Mouse (Mus musculus) cerebellum, adult 11-12 months (tissue): ENCODE data around the gene Ppp1r9a.

Experiments used
- DNase-seq: peaks from one replicate; pipeline ENCODE4 v3.0.0; 2022

Gene Ppp1r9a

GRCm38 (mm10) chr6:5010553-5011416 lies 108.1 kb downstream of the Ppp1r9a start:
- no peak for DNase-seq

GRCm38 (mm10) chr6:5012794-5013193 lies 110.1 kb downstream of the Ppp1r9a start:
- DNase-seq = no peak

- no peak for DNase-seq
These were observed 111.8 kb downstream of the Ppp1r9a start for GRCm38 (mm10) chr6:5014567-5014966.

GRCm38 (mm10) chr6:5015173-5015572 lies 112.5 kb downstream of the Ppp1r9a start:
- no peak for DNase-seq

GRCm38 (mm10) chr6:5017945-5018511 lies 115.3 kb downstream of the Ppp1r9a start:
- no peak for DNase-seq

- DNase-seq = no peak
These were observed 116.5 kb downstream of the Ppp1r9a start for GRCm38 (mm10) chr6:5019208-5019607.

- DNase-seq = no peak
These were observed 117.3 kb downstream of the Ppp1r9a start for GRCm38 (mm10) chr6:5019969-5020368.

GRCm38 (mm10) chr6:5020510-5020909 lies 117.8 kb downstream of the Ppp1r9a start:
- no peak for DNase-seq

- DNase-seq = no peak
These were observed 120.0 kb downstream of the Ppp1r9a start for GRCm38 (mm10) chr6:5022677-5023076.

- no peak for DNase-seq
These were observed 122.2 kb downstream of the Ppp1r9a start for GRCm38 (mm10) chr6:5024893-5025292.

GRCm38 (mm10) chr6:5026772-5027171 lies 124.1 kb downstream of the Ppp1r9a start:
- DNase-seq = no peak

GRCm38 (mm10) chr6:5027213-5027612 lies 124.5 kb downstream of the Ppp1r9a start:
- DNase-seq = no peak

- no peak for DNase-seq
These were observed 125.1 kb downstream of the Ppp1r9a start for GRCm38 (mm10) chr6:5027801-5028200.

GRCm38 (mm10) chr6:5029205-5029927 lies 126.6 kb downstream of the Ppp1r9a start:
- no peak for DNase-seq

- DNase-seq = no peak
These were observed 127.2 kb downstream of the Ppp1r9a start for GRCm38 (mm10) chr6:5029956-5030355.

- DNase-seq = no peak
These were observed 130.4 kb downstream of the Ppp1r9a start for GRCm38 (mm10) chr6:5032986-5033633.

- no peak for DNase-seq
These were observed 134.5 kb downstream of the Ppp1r9a start for GRCm38 (mm10) chr6:5037225-5037624.

GRCm38 (mm10) chr6:5038140-5038749 lies 135.5 kb downstream of the Ppp1r9a start:
- no peak for DNase-seq

- DNase-seq = no peak
These were observed 136.6 kb downstream of the Ppp1r9a start for GRCm38 (mm10) chr6:5039316-5039715.

GRCm38 (mm10) chr6:5045854-5046253 lies 143.1 kb downstream of the Ppp1r9a start:
- DNase-seq = no peak

- no peak for DNase-seq
These were observed 145.3 kb downstream of the Ppp1r9a start for GRCm38 (mm10) chr6:5048025-5048424.

- DNase-seq = peak; percentile 16
These were observed 149.6 kb downstream of the Ppp1r9a start for GRCm38 (mm10) chr6:5052309-5052708.
